Mouse (Mus musculus): ENCODE data around the gene Gnaz.

- TF ChIP-seq CTCF (IDR thresholded peaks at IDR 0.05; ENCODE audit: low read depth, low read length) (no peak), POLR2A (IDR thresholded peaks at IDR 0.05; ENCODE audit: extremely low read depth, insufficient read depth, low read length) (no peak)
Measured at GRCm38 (mm10) chr10:75051364-75052074, 84.5 kb downstream of the Gnaz start.

Data from liver, adult 2 months (tissue).